Mouse (Mus musculus) forebrain, embryonic 14.5 days (tissue): Measurements from ENCODE around the gene Gm11939. TPM values are rescaled to one million over a fixed set of nuclear protein-coding genes. Genes with fewer than 3 reads are reported as not detected.
"Not testable (repeated sequence)": the region's sequence is repeated elsewhere in the genome, so short reads cannot be mapped to it uniquely, and the experiment has no call there.

ENCODE experiments used
- ATAC-seq: fragments of 200-750 bp; cut with Nextera tagmentation; 2 replicates; pipeline ENCODE4 v1.8.0; 2017; ENCODE audit warnings: mild to moderate bottlenecking, moderate library complexity
- DNase-seq: peaks from one replicate; pipeline ENCODE4 v3.0.0-alpha.2; 2015; ENCODE audit warnings: low spot score
- H3K27ac ChIP-seq: fragments of 300-500 bp; sonication (generic); 2 replicates; pipeline ENCODE4 v1.5.1; 2014; ENCODE audit warnings: low read depth, mild to moderate bottlenecking, control low read depth, low read length, moderate library complexity
- H3K27me3 ChIP-seq: fragments of 300-500 bp; sonication (generic); replicated peaks from 2 replicates; pipeline ENCODE4 v1.6.1; 2014; ENCODE audit warnings: low read length, control low read depth, mixed read lengths; ENCODE audit not compliant: control insufficient read depth, insufficient read depth
- H3K36me3 ChIP-seq: fragments of 300-500 bp; sonication (generic); 2 replicates; pipeline ENCODE4 v1.6.1; 2014; ENCODE audit warnings: low read length, control low read depth; ENCODE audit not compliant: control insufficient read depth, insufficient read depth
- H3K4me1 ChIP-seq: fragments of 300-500 bp; sonication (generic); 2 replicates; pipeline ENCODE4 v1.6.1; 2014; ENCODE audit warnings: antibody characterized with exemption, low read length, control low read depth; ENCODE audit not compliant: control insufficient read depth, insufficient read depth
- H3K4me2 ChIP-seq: fragments of 300-500 bp; sonication (generic); 2 replicates; pipeline ENCODE4 v1.6.1; 2014; ENCODE audit warnings: mild to moderate bottlenecking, control low read depth, low read length
- H3K4me3 ChIP-seq: fragments of 300-500 bp; sonication (generic); 2 replicates; pipeline ENCODE4 v1.5.1; 2014; ENCODE audit warnings: low read depth, low read length, control low read depth
- H3K9ac ChIP-seq: fragments of 300-500 bp; sonication (generic); 2 replicates; pipeline ENCODE4 v1.6.1; 2014; ENCODE audit warnings: mild to moderate bottlenecking, low read length, control low read depth, moderate library complexity
- H3K9me3 ChIP-seq: fragments of 300-500 bp; sonication (generic); replicated peaks from 2 replicates; pipeline ENCODE4 v1.6.1; 2016; ENCODE audit warnings: low read length, control low read depth, mixed read lengths; ENCODE audit not compliant: control insufficient read depth
- WGBS: fragments of 180-500 bp; shearing (Covaris S2); extraction: QIAGEN DNeasy Blood & Tissue Kit; methylation state at CpG from one replicate; pipeline ENCODE4 v1.1.7; 2014; 5-methylcytosine and 5-hydroxymethylcytosine counted together
- polyA plus RNA-seq: library from polyadenylated mRNA; unstranded; fragments of >200 nt; fragmentation: Nextera tagmentation; extraction: Ambion mirVana; gene quantifications from 2 replicates; pipeline ENCODE4 v1.2.1, GENCODE M21; 2014

Gm11939 gene
- not detected in 2 replicates for polyA plus RNA-seq

- no peak for ATAC-seq
- H3K27ac ChIP-seq = no peak within 1 kb of the TSS
- H3K4me3 ChIP-seq = no peak within 1 kb of the TSS
- H3K9ac ChIP-seq = no peak within 1 kb of the TSS
- no peak within 1 kb of the TSS for H3K4me2 ChIP-seq
- 92% methylated on average over 9 of the region's 9 CpGs for WGBS
- DNase-seq = no peak
- no peaks in the 10 kb centered on the region for H3K27me3 ChIP-seq
- no peaks in the 10 kb centered on the region for H3K36me3 ChIP-seq
- H3K4me1 ChIP-seq = no peaks in the 10 kb centered on the region
- H3K9me3 ChIP-seq = no peaks in the 10 kb centered on the region
These were observed at the start of gene Gm11939 for GRCm38 (mm10) chr11:99559366-99559765. Gm11939 (minus strand) TSS chr11:99559466.

DNA sequence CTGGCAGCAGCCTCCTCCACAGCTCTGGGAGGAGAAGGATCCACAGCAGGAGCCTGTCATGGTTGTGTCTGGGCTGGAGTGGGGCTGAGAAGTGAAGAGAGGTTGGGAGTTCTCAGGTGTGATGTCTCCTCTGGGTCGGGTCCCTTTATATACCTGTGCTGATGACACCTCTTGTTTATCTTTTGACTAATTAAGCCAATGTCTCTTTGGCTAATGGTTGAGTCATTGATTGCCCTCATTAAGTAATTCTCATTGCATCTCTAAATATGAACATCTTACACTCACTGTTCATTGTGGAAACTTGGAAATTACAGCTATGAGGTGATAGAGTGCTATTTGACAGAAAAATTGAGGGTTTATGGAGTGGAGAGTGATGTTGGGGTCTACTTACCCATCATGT, 43.9 kb upstream of the Gm11939 start, which contains the start of gene Gm11938:
TSS of gene Gm11938 (minus strand) at position 101 of the 400 bp plus-strand sequence.
- not testable (repeated sequence) for DNase-seq, H3K36me3 ChIP-seq, H3K4me1 ChIP-seq, ATAC-seq, H3K9ac ChIP-seq, H3K27ac ChIP-seq, H3K27me3 ChIP-seq, H3K9me3 ChIP-seq, H3K4me3 ChIP-seq, H3K4me2 ChIP-seq
- 75% methylated on average over 1 of the region's 1 CpGs for WGBS

DNA sequence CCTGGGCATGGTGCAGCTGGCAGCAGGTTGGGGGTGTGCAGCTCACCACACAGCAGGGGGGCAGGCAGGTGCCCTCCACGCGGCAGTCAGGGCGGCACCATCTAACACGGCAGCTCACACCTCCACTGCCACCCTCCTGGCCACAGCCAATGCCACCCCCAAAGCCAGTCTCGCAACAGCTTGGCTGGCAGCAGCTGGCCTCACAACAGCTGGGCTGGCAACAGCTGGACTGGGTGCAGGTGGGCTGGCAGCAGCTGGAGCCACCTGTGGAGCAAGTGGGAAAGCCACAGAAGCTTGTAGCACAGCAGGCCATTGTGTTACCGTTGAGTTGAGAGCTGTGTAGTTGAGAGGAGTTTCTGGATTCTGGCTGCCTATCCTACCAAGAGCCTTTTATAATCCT, 38.5 kb upstream of the Gm11939 start, which contains the start of gene Krtap9-3:
TSS of gene Krtap9-3 (minus strand) at position 364 of the 400 bp plus-strand sequence.
- WGBS = 87% methylated on average over 3 of the region's 6 CpGs
- not testable (repeated sequence) for H3K4me2 ChIP-seq, H3K4me3 ChIP-seq, H3K27ac ChIP-seq, H3K27me3 ChIP-seq, H3K9ac ChIP-seq, H3K9me3 ChIP-seq, DNase-seq, ATAC-seq, H3K36me3 ChIP-seq, H3K4me1 ChIP-seq

DNA sequence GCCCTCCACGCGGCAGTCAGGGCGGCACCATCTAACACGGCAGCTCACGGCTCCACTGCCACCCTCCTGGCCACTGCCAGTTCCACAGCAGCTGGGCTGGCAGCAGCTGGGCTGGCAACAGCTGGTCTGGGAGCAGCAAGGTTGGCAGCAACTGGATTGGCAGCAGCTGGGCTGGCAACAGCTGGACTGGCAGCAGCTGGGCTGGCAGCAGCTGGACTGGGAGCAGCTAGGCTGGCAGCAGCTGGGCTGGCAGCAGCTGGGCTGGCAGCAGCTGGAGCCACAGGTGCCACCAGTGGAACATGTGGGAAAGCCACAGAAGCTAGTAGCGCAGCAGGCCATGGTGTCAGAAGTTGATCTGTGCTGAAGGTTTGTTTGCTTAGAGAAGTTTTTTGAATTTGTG, 31.7 kb upstream of the Gm11939 start, which contains the start of gene Krtap1-3:
TSS of gene Krtap1-3 (minus strand) at position 359 of the 400 bp plus-strand sequence.
- no peak for DNase-seq
- Histone ChIP-seq H3K9ac (no peak within 1 kb of the TSS), H3K4me3 (no peak within 1 kb of the TSS), H3K9me3 (no peaks in the 10 kb centered on the region), H3K27ac (no peak within 1 kb of the TSS), H3K27me3 (no peaks in the 10 kb centered on the region), H3K36me3 (no peaks in the 10 kb centered on the region), H3K4me2 (no peak within 1 kb of the TSS), H3K4me1 (no peaks in the 10 kb centered on the region)
- no peak for ATAC-seq
- WGBS = 84% methylated on average over 6 of the region's 6 CpGs

DNA sequence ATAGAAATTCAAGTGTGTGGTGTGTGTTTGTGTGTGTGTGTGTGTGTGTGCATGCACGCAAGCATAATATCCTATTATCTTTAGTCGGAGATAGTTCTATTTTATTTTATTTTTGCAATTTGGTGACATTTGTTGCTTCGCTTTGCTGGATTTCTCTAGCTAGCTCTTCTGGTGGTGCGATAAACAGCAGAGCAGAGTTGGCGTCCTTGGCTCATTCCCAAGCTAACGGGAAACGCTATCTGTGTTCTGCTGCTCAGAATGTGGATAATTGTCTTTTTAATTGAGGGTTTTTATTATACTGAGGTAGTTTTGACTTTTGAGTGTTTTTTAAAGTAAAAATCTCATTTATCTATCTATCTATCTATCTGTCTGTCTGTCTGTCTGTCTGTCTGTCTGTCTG, 25.8 kb upstream of the Gm11939 start:
- H3K27me3 ChIP-seq = no peaks in the 10 kb centered on the region
- H3K27ac ChIP-seq = no peak overlapping the region

DNA sequence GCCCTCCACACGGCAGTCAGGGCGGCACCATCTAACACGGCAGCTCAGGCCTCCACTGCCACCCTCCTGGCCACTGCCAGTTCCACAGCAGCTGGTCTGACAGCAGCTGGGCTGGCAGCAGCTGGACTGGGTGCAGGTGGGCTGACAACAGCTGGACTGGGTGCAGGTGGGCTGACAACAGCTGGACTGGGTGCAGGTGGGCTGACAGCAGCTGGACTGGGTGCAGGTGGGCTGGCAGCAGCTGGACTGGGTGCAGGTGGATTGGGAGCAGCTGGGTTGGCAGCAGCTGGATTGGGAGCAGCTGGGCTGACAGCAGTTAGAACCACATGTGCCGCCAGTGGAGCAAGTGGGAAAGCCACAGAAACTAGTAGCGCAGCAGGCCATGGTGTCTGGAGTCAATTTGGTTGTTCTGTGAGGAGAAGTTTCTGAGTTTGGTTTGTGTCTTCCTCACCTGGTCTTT, 24.0 kb upstream of the Gm11939 start, which contains the start of gene Krtap1-4:
TSS of gene Krtap1-4 (minus strand) at position 410 of the 460 bp plus-strand sequence.
- H3K9ac ChIP-seq = no peak within 1 kb of the TSS
- H3K36me3 ChIP-seq = no peaks in the 10 kb centered on the region
- H3K27ac ChIP-seq = no peak within 1 kb of the TSS
- H3K4me2 ChIP-seq = no peak within 1 kb of the TSS
- no peak within 1 kb of the TSS for H3K4me3 ChIP-seq
- no peaks in the 10 kb centered on the region for H3K9me3 ChIP-seq
- 81% methylated on average over 5 of the region's 5 CpGs for WGBS
- no peaks in the 10 kb centered on the region for H3K4me1 ChIP-seq
- H3K27me3 ChIP-seq = no peaks in the 10 kb centered on the region
- ATAC-seq = no peak
- no peak for DNase-seq

More for the DNA sequence above, 25.8 kb upstream of the Gm11939 start:
- no peak overlapping the region for H3K9ac ChIP-seq
- H3K4me3 ChIP-seq = no peak overlapping the region
- WGBS = 84% methylated on average over 7 of the region's 7 CpGs
- H3K4me1 ChIP-seq = no peaks in the 10 kb centered on the region
- ATAC-seq = no peak
- H3K9me3 ChIP-seq = no peaks in the 10 kb centered on the region
- H3K4me2 ChIP-seq = no peak overlapping the region
- H3K36me3 ChIP-seq = no peaks in the 10 kb centered on the region
- peak; percentile 13 for DNase-seq

- WGBS = 66% methylated on average over 6 of the region's 6 CpGs
These were observed 22.3 kb upstream of the Gm11939 start for GRCm38 (mm10) chr11:99581564-99581963.

DNA sequence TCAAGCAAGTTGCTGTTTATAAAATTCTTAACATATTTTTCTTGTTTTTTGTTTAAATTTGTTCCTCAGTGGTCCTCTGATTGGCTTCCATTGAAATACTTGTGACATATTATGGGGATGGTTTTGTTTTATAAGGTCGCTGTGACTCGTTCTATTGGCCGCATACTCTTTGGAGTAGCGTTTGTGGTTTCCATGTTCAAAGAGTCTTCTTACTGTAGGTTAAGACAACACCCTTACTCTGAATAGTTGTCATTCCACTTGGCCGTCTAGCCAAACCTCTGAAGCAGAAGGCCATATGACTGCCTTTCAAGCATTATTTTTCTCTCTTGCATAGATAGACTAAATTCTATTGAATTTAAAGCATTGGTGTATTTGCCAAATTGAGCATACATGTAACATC, 21.8 kb upstream of the Gm11939 start:
- Histone ChIP-seq H3K4me3 (no peak overlapping the region), H3K27ac (no peak overlapping the region), H3K4me2 (no peak overlapping the region), H3K27me3 (no peaks in the 10 kb centered on the region), H3K4me1 (no peaks in the 10 kb centered on the region), H3K36me3 (no peaks in the 10 kb centered on the region), H3K9ac (no peak overlapping the region), H3K9me3 (no peaks in the 10 kb centered on the region)
- ATAC-seq (no peak), DNase-seq (no peak)
- 90% methylated on average over 5 of the region's 5 CpGs for WGBS

More at GRCm38 (mm10) chr11:99581564-99581963, 22.3 kb upstream of the Gm11939 start:
- Histone ChIP-seq H3K9ac (no peak overlapping the region), H3K9me3 (no peaks in the 10 kb centered on the region), H3K27ac (no peak overlapping the region), H3K27me3 (no peaks in the 10 kb centered on the region), H3K4me1 (no peaks in the 10 kb centered on the region), H3K4me3 (no peak overlapping the region), H3K4me2 (no peak overlapping the region), H3K36me3 (no peaks in the 10 kb centered on the region)
- ATAC-seq (no peak), DNase-seq (no peak)

DNA sequence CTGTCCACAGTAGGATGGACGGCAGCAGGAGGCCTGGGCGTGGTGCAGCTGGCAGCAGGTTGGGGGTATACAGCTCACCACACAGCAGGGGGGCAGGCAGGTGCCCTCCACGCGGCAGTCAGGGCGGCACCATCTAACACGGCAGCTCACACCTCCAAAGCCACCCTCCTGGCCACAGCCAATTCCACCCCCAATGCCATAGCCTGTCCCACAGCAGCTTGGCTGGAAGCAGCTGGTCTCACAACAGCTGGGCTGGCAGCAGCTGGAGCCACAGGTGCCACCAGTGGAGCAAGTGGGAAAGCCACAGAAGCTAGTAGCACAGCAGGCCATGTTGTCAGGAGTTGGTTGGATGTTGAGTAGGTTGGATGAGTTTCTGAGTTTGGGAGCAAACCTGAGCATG, 21.4 kb upstream of the Gm11939 start, which contains the start of gene Krtap1-5:
TSS of gene Krtap1-5 (minus strand) at position 381 of the 400 bp plus-strand sequence.
- H3K4me1 ChIP-seq = no peaks in the 10 kb centered on the region
- H3K4me2 ChIP-seq = no peak within 1 kb of the TSS
- no peak within 1 kb of the TSS for H3K4me3 ChIP-seq
- no peak for ATAC-seq
- H3K27me3 ChIP-seq = no peaks in the 10 kb centered on the region
- H3K9me3 ChIP-seq = no peaks in the 10 kb centered on the region
- H3K27ac ChIP-seq = no peak within 1 kb of the TSS
- no peaks in the 10 kb centered on the region for H3K36me3 ChIP-seq
- DNase-seq = no peak
- 84% methylated on average over 5 of the region's 6 CpGs for WGBS
- no peak within 1 kb of the TSS for H3K9ac ChIP-seq
